Mouse (Mus musculus) kidney, embryonic 14.5 days (tissue): ENCODE results near the gene Tmem42. TPM values are rescaled to one million over a fixed set of nuclear protein-coding genes. Genes with fewer than 3 reads are reported as not detected.

Experiments
- ATAC-seq: fragments of 200-750 bp; cut with Nextera tagmentation; 2 replicates; pipeline ENCODE4 v1.8.0; 2017; ENCODE audit warnings: moderate number of reproducible peaks, mild to moderate bottlenecking, moderate TSS enrichment, moderate library complexity; ENCODE audit not compliant: low FRiP score, low TSS enrichment
- H3K27ac ChIP-seq: fragments of 300-500 bp; sonication (generic); 2 replicates; pipeline ENCODE4 v1.5.1; 2014; ENCODE audit warnings: low read depth, mild to moderate bottlenecking, low read length, moderate library complexity, mixed read lengths
- H3K27me3 ChIP-seq: fragments of 300-500 bp; sonication (generic); 2 replicates; pipeline ENCODE4 v1.6.1; 2014; ENCODE audit warnings: mild to moderate bottlenecking, low read length; ENCODE audit not compliant: control insufficient read depth, insufficient read depth
- H3K36me3 ChIP-seq: fragments of 300-500 bp; sonication (generic); 2 replicates; pipeline ENCODE4 v1.6.1; 2014; ENCODE audit warnings: low read length, mixed read lengths; ENCODE audit not compliant: control insufficient read depth, insufficient read depth
- H3K4me1 ChIP-seq: fragments of 300-500 bp; sonication (generic); 2 replicates; pipeline ENCODE4 v1.6.1; 2014; ENCODE audit warnings: low read length, mixed read lengths; ENCODE audit not compliant: control insufficient read depth, insufficient read depth
- H3K4me2 ChIP-seq: fragments of 300-500 bp; sonication (generic); replicated peaks from 2 replicates; pipeline ENCODE4 v1.6.1; 2014; ENCODE audit warnings: low read depth, mild to moderate bottlenecking, low read length
- H3K4me3 ChIP-seq: fragments of 300-500 bp; sonication (generic); 2 replicates; pipeline ENCODE4 v1.5.1; 2014; ENCODE audit warnings: mild to moderate bottlenecking, low read length
- H3K9ac ChIP-seq: fragments of 300-500 bp; sonication (generic); 2 replicates; pipeline ENCODE4 v1.6.1; 2014; ENCODE audit warnings: low read depth, mild to moderate bottlenecking, low read length, moderate library complexity
- H3K9me3 ChIP-seq: fragments of 300-500 bp; sonication (generic); 2 replicates; pipeline ENCODE4 v1.6.1; 2016; ENCODE audit warnings: low read length; ENCODE audit not compliant: control insufficient read depth
- WGBS: fragments of 180-500 bp; shearing (Covaris S2); extraction: QIAGEN DNeasy Blood & Tissue Kit; methylation state at CpG from one replicate; pipeline ENCODE4 v1.1.7; 2014; 5-methylcytosine and 5-hydroxymethylcytosine counted together
- polyA plus RNA-seq: library from polyadenylated mRNA; unstranded; fragments of >200 nt; fragmentation: Nextera tagmentation; extraction: Ambion mirVana; gene quantifications from 2 replicates; pipeline ENCODE4 v1.2.1, GENCODE M21; 2014

Tmem42 gene
- polyA plus RNA-seq, 1 experiment from 2014 or later, result 25.5 TPM

DNA sequence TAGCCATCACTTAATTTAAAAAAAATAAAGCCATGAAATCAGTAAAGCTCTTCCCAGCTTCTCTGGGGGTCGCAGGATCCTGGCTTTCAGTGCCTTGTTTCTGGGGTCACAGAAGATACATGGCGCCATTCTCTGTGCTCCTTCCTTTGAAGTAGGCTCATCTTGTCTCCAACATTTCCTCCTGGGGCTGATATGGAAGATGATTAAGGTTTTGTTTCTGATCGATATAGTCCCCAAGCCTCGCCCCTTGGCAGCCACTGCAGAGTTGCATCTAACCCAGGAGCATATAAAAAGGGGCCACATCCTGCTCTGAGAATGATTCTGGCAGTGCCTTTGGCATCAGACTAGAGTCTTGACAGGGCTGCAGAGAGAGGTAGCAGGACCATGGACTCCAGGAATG is 13.3 kb downstream of the Tmem42 start, which contains the start of gene Tgm4:
Gene Tgm4 (plus strand): TSS at position 301 of the 400 bp plus-strand sequence.
- H3K36me3 ChIP-seq, result no peaks in the 10 kb centered on the region
- no peaks in the 10 kb centered on the region for H3K9me3 ChIP-seq
- H3K27me3 ChIP-seq, result no peaks in the 10 kb centered on the region
- no peak within 1 kb of the TSS for H3K4me2 ChIP-seq
- H3K4me1 ChIP-seq, result no peaks in the 10 kb centered on the region
- no peak within 1 kb of the TSS for H3K4me3 ChIP-seq
- no peak for ATAC-seq
- H3K9ac ChIP-seq, result no peak within 1 kb of the TSS
- H3K27ac ChIP-seq, result no peak within 1 kb of the TSS
- 85% methylated on average over 4 of the region's 4 CpGs for WGBS

- no peak overlapping the region for H3K27ac ChIP-seq
- H3K4me2 ChIP-seq, result no peak overlapping the region
- H3K27me3 ChIP-seq, result no peaks in the 10 kb centered on the region
- H3K36me3 ChIP-seq, result no peaks in the 10 kb centered on the region
- no peaks in the 10 kb centered on the region for H3K4me1 ChIP-seq
- no peak for ATAC-seq
- no peak overlapping the region for H3K4me3 ChIP-seq
- no peak overlapping the region for H3K9ac ChIP-seq
- H3K9me3 ChIP-seq, result no peaks in the 10 kb centered on the region
- WGBS, result 63% methylated on average over 1 of the region's 1 CpGs
These were observed 26.5 kb downstream of the Tmem42 start for GRCm38 (mm10) chr9:123047665-123048064.

- no peaks in the 10 kb centered on the region for H3K36me3 ChIP-seq
- H3K4me1 ChIP-seq, result no peaks in the 10 kb centered on the region
- no peaks in the 10 kb centered on the region for H3K27me3 ChIP-seq
- H3K9me3 ChIP-seq, result no peaks in the 10 kb centered on the region
- ATAC-seq, result no peak
- no peak overlapping the region for H3K4me2 ChIP-seq
- H3K4me3 ChIP-seq, result no peak overlapping the region
- H3K27ac ChIP-seq, result no peak overlapping the region
- H3K9ac ChIP-seq, result no peak overlapping the region
These were observed 37.7 kb downstream of the Tmem42 start for GRCm38 (mm10) chr9:123058724-123059292.

DNA sequence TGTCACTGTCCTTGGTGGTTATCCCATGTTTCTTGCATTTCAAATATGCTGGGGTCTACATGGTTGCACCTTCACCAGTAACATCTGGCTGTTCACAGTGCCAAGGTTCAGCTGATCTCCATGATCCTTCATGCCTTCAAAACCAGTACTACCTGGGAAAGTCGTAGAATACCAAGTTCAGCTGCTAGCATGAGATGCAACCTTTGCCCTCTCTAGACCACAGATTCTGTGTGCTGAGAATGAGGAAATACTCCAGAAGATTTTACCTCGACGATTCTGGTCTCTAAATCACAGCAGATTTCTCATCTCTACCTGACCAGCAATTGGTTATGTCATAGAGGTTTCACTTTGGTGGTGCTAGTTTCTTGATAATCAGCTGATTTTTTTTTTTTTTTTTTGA is 39.0 kb downstream of the Tmem42 start:
- Histone ChIP-seq H3K4me1 (no peaks in the 10 kb centered on the region), H3K27ac (no peak overlapping the region), H3K9me3 (no peaks in the 10 kb centered on the region), H3K27me3 (no peaks in the 10 kb centered on the region), H3K36me3 (no peaks in the 10 kb centered on the region), H3K4me3 (no peak overlapping the region), H3K4me2 (no peak overlapping the region), H3K9ac (no peak overlapping the region)
- WGBS, result 92% methylated on average over 3 of the region's 3 CpGs
- ATAC-seq, result no peak

Other genes with a start within 250 kb of the Tmem42 start
- gene Tcaim, start 215.8 kb upstream of the Tmem42 start, polyA plus RNA-seq, result 3.9 and 6.3 TPM in 2 replicates
- 0.37 TPM in 2 replicates for gene Gm35549, start 177.3 kb upstream of the Tmem42 start, polyA plus RNA-seq
- 28.2 and 66.0 TPM in 2 replicates for gene Zfp445, start 155.3 kb upstream of the Tmem42 start, polyA plus RNA-seq
- 3.3 and 3.6 TPM in 2 replicates for gene Zkscan7, start 135.6 kb upstream of the Tmem42 start, polyA plus RNA-seq
- gene Zfp105, start 98.3 kb upstream of the Tmem42 start, polyA plus RNA-seq, result 20.8 and 28.6 TPM in 2 replicates
- gene 1110059G10Rik, start 70.3 kb upstream of the Tmem42 start, polyA plus RNA-seq, result 34.8 and 49.5 TPM in 2 replicates
- gene Kif15, start 70.3 kb upstream of the Tmem42 start, polyA plus RNA-seq, result 65.5 and 80.9 TPM in 2 replicates
- gene Tgm4, start 13.4 kb downstream of the Tmem42 start, polyA plus RNA-seq, result 0.31 TPM in 1 of 2 replicates, not detected in the other
- gene Zdhhc3, start 91.9 kb downstream of the Tmem42 start, polyA plus RNA-seq, result 46.9 and 59.6 TPM in 2 replicates
- gene Exosc7, start 91.9 kb downstream of the Tmem42 start, polyA plus RNA-seq, result 133 and 156 TPM in 2 replicates
- not detected in 2 replicates for gene Clec3b, start 129.6 kb downstream of the Tmem42 start, polyA plus RNA-seq
- gene Cdcp1, start 194.7 kb downstream of the Tmem42 start, polyA plus RNA-seq, result 5.4 and 10.2 TPM in 2 replicates
- gene Tmem158, start 239.4 kb downstream of the Tmem42 start, polyA plus RNA-seq, result 5.8 and 8.2 TPM in 2 replicates